Mouse (Mus musculus) mesoderm, embryonic 11.5 days (tissue): Measurements from ENCODE around the gene Slc1a5.

Experiments used
- DNase-seq: peaks from one replicate; pipeline ENCODE4 v3.0.0-alpha.2; 2012; ENCODE audit warnings: low read depth, low spot score

Gene Slc1a5

GRCm38 (mm10) chr7:16780825-16781554 lies at the start of gene Slc1a5:
Slc1a5 (plus strand) TSS chr7:16781340.
- DNase-seq, result peak; percentile 96

- DNase-seq, result no peak
These were observed 49.2 kb upstream of the Slc1a5 start for GRCm38 (mm10) chr7:16731893-16732422.

GRCm38 (mm10) chr7:16737606-16738072 lies 43.5 kb upstream of the Slc1a5 start:
- no peak for DNase-seq

GRCm38 (mm10) chr7:16738073-16738696 lies 43.0 kb upstream of the Slc1a5 start, which contains the start of gene Ap2s1:
Ap2s1 (plus strand) TSS chr7:16738410.
- DNase-seq, result peak; percentile 99

GRCm38 (mm10) chr7:16739056-16739604 lies 42.0 kb upstream of the Slc1a5 start:
- DNase-seq, result no peak

- DNase-seq, result no peak
These were observed 35.8 kb upstream of the Slc1a5 start for GRCm38 (mm10) chr7:16745373-16745772.

- peak; percentile 76 for DNase-seq
These were observed 35.0 kb upstream of the Slc1a5 start for GRCm38 (mm10) chr7:16746093-16746492.

GRCm38 (mm10) chr7:16747656-16748055 lies 33.5 kb upstream of the Slc1a5 start:
- DNase-seq, result no peak

- DNase-seq, result no peak
These were observed 29.1 kb upstream of the Slc1a5 start for GRCm38 (mm10) chr7:16752016-16752415.

- DNase-seq, result no peak
These were observed 25.6 kb upstream of the Slc1a5 start for GRCm38 (mm10) chr7:16755362-16756017.

- DNase-seq, result peak; percentile 69
These were observed 22.1 kb upstream of the Slc1a5 start for GRCm38 (mm10) chr7:16758872-16759574.

GRCm38 (mm10) chr7:16760292-16760691 lies 20.8 kb upstream of the Slc1a5 start:
- DNase-seq, result peak; percentile 52

GRCm38 (mm10) chr7:16761005-16761481 lies 20.1 kb upstream of the Slc1a5 start:
- DNase-seq, result no peak

GRCm38 (mm10) chr7:16761630-16762029 lies 19.5 kb upstream of the Slc1a5 start:
- no peak for DNase-seq

- DNase-seq, result no peak
These were observed 17.5 kb upstream of the Slc1a5 start for GRCm38 (mm10) chr7:16763463-16764218.

GRCm38 (mm10) chr7:16766443-16766842 lies 14.7 kb upstream of the Slc1a5 start:
- DNase-seq, result peak; percentile 31

- no peak for DNase-seq
These were observed 5.3 kb upstream of the Slc1a5 start for GRCm38 (mm10) chr7:16775888-16776287.

GRCm38 (mm10) chr7:16780076-16780475 lies 1.1 kb upstream of the Slc1a5 start:
- DNase-seq, result no peak

- DNase-seq, result no peak
These were observed 345 bp downstream of the Slc1a5 start for GRCm38 (mm10) chr7:16781555-16781815.

GRCm38 (mm10) chr7:16781816-16782554 lies 845 bp downstream of the Slc1a5 start:
- peak; percentile 34 for DNase-seq
